Mouse (Mus musculus): ENCODE results near the gene Isg15. TPM values are rescaled to one million over a fixed set of nuclear protein-coding genes. Genes with fewer than 3 reads are reported as not detected.

The Isg15 gene
- polyA plus RNA-seq, 1 experiment from 2014 or later, result 1.8 TPM

DNA sequence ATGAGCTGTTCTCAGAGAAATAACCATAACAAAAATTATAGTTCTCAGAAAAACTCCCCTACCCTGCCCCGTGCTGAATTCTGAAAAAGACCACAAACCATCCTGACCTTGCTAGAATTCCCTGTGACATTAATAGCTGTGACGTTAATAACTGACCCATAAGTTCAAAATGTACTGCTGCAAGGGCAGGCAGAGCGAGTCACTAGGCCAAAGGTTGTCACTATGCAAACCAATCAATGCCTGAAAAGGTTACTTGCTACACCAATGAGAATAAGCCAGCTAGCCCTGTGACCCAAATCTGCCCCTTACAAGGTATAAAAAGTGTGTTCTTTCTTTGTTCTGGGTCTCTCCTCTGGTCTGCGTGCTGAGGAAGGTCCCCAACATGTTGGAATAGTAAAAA lies 8.3 kb upstream of the Isg15 start:
- no peak overlapping the region for H3K9ac ChIP-seq (ENCODE audit: low read depth, low read length)
- peaks cover 7% of the 10 kb centered on the region for H3K4me1 ChIP-seq (ENCODE audit: control insufficient read depth, insufficient read depth, low read depth, low read length)
- H3K4me2 ChIP-seq (ENCODE audit: low read length), result no peak overlapping the region
- H3K4me3 ChIP-seq (ENCODE audit: low read length), result no peak overlapping the region
- no peak for ATAC-seq
- H3K36me3 ChIP-seq (ENCODE audit: control insufficient read depth, insufficient read depth, low read length), result no peaks in the 10 kb centered on the region
- no peaks in the 10 kb centered on the region for H3K9me3 ChIP-seq (ENCODE audit: control insufficient read depth, low read length)
- H3K27ac ChIP-seq (ENCODE audit: low read depth, low read length), result no peak overlapping the region
- WGBS, result 95% methylated on average over 4 of the region's 4 CpGs
- no peaks in the 10 kb centered on the region for H3K27me3 ChIP-seq (replicated peaks; ENCODE audit: control insufficient read depth, insufficient read depth, low read length)

DNA sequence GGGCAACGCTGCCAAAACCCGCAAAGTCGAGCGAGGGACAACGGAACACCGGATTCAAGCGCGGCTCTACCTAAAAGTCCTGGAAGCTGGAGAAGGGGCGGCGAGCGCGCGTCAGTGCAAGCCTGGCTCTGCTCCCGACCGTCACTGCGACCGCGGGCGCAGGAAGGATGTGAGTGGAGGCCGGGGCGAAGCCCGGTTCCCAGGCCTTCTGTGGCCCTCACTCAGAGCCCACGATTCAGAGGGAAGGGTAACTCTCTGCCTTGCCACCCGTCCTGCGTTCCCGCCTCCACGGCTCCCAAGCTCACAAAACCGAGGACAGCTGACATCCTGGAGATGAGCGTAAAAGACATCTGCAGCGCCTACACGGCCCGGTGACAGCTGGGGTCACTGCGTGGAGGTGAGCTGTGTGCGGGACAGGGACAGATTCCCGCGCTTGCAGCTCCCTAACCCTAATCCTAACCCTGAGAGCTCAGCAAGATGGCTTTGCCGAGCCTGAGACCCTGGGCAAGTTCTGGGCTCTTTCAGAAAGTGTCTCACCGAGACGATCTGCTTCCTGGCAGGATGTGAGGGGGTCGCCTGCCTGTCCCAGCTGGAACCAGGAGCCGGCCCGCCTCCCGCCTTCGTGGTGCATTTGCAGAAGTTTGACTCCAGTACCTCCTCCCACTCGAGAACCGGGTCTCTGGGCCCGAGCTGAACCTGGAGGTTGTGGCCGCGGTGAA lies 3.0 kb upstream of the Isg15 start:
- peak; percentile 43 for ATAC-seq
- Histone ChIP-seq H3K9me3 (ENCODE audit: control insufficient read depth, low read length) (no peaks in the 10 kb centered on the region), H3K9ac (ENCODE audit: low read depth, low read length) (peak overlapping the region; percentile 75), H3K4me3 (ENCODE audit: low read length) (peak overlapping the region; percentile 61), H3K4me2 (ENCODE audit: low read length) (peak overlapping the region; percentile 96), H3K36me3 (ENCODE audit: control insufficient read depth, insufficient read depth, low read length) (no peaks in the 10 kb centered on the region), H3K4me1 (ENCODE audit: control insufficient read depth, insufficient read depth, low read depth, low read length) (peaks cover 17% of the 10 kb centered on the region), H3K27me3 (replicated peaks; ENCODE audit: control insufficient read depth, insufficient read depth, low read length) (0 out of 2 replicates have a peak, but pooled peaks cover 2% of the 10 kb centered on the region), H3K27ac (ENCODE audit: low read depth, low read length) (peak overlapping the region; percentile 84)
- under 1% methylated on average over 49 of the region's 49 CpGs for WGBS

DNA sequence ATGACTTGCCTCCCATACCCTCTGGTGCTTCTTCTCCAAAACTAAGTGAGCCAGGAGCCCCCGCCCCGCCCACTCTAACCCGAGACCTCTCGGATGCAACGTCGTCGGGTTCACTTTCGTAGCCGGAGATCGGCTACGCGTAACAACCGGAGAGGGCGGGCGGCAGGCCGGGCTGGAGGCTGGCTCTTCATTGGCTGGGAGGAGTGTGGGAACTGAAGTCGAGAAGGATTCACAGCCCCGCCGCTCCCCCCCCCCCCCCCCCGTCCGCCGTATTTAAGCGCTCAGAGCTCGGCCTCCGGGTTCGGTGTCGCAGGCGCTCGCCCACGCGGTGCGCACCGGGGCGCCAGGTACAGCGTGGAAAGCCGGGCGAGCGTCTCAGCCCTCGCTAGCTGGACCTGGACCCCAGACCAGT lies 2.4 kb upstream of the Isg15 start, which contains the start of gene AW011738:
AW011738 (plus strand) TSS at position 304 of the 412 bp plus-strand sequence.
- peak within 1 kb of the TSS; percentile 96 for H3K4me2 ChIP-seq (ENCODE audit: low read length)
- ATAC-seq, result peak; percentile 84
- H3K36me3 ChIP-seq (ENCODE audit: control insufficient read depth, insufficient read depth, low read length), result no peaks in the 10 kb centered on the region
- peak within 1 kb of the TSS; percentile 61 for H3K4me3 ChIP-seq (ENCODE audit: low read length)
- under 1% methylated on average over 33 of the region's 39 CpGs for WGBS
- H3K9me3 ChIP-seq (ENCODE audit: control insufficient read depth, low read length), result no peaks in the 10 kb centered on the region
- H3K9ac ChIP-seq (ENCODE audit: low read depth, low read length), result peak within 1 kb of the TSS; percentile 75
- H3K4me1 ChIP-seq (ENCODE audit: control insufficient read depth, insufficient read depth, low read depth, low read length), result peaks cover 17% of the 10 kb centered on the region
- H3K27me3 ChIP-seq (replicated peaks; ENCODE audit: control insufficient read depth, insufficient read depth, low read length), result 0 out of 2 replicates have a peak, but pooled peaks cover 2% of the 10 kb centered on the region
- H3K27ac ChIP-seq (ENCODE audit: low read depth, low read length), result peak within 1 kb of the TSS; percentile 84

DNA sequence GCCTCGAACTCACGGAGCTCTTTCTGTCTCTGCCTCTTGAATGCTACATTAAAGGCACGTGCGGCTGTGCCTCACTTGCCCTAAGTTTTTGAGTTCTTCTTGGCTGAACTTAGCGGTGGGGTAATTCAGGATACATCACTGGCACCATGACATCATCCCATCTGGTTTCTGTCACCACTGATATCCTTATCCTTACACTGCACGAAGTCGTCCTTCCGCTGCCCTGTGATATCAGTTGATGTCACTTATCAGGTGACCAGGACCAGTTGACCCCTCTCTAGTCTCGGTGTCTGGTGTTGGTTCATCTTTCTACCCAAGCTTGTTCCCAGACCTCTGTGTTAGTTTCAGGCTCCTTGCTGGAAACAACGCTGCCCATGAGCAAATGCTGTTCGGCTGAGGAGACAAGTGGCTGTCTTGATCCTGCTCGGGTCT lies 1.9 kb upstream of the Isg15 start:
- H3K36me3 ChIP-seq (ENCODE audit: control insufficient read depth, insufficient read depth, low read length), result no peaks in the 10 kb centered on the region
- peak overlapping the region; percentile 75 for H3K9ac ChIP-seq (ENCODE audit: low read depth, low read length)
- H3K4me1 ChIP-seq (ENCODE audit: control insufficient read depth, insufficient read depth, low read depth, low read length), result peaks cover 17% of the 10 kb centered on the region
- WGBS, result 41% methylated on average over 12 of the region's 12 CpGs
- H3K4me2 ChIP-seq (ENCODE audit: low read length), result peak overlapping the region; percentile 96
- peak overlapping the region; percentile 61 for H3K4me3 ChIP-seq (ENCODE audit: low read length)
- 0 out of 2 replicates have a peak, but pooled peaks cover 2% of the 10 kb centered on the region for H3K27me3 ChIP-seq (replicated peaks; ENCODE audit: control insufficient read depth, insufficient read depth, low read length)
- ATAC-seq, result no peak
- H3K27ac ChIP-seq (ENCODE audit: low read depth, low read length), result peak overlapping the region; percentile 57
- H3K9me3 ChIP-seq (ENCODE audit: control insufficient read depth, low read length), result no peaks in the 10 kb centered on the region

DNA sequence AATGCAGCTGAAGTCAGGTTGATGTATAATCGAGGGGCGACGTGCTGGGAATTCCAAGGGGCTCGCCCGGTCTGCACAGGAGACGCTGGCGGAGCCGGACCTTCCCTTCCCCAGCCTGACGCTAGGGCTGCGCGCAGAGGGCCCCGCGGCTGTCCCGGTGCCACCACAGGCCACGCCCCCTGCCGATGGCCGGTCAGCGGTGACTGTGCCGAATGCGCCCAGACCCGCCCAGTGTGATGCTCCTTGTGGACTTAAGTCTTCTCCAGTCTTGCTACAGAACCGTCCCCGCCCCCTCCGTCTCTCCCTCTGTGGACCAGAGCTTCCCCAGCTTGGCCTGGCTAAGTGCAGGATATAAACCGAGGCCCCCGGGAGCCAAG lies 2.8 kb downstream of the Isg15 start:
- 0 out of 2 replicates have a peak, but pooled peaks cover 2% of the 10 kb centered on the region for H3K27me3 ChIP-seq (replicated peaks; ENCODE audit: control insufficient read depth, insufficient read depth, low read length)
- no peaks in the 10 kb centered on the region for H3K36me3 ChIP-seq (ENCODE audit: control insufficient read depth, insufficient read depth, low read length)
- H3K9me3 ChIP-seq (ENCODE audit: control insufficient read depth, low read length), result no peaks in the 10 kb centered on the region
- H3K4me3 ChIP-seq (ENCODE audit: low read length), result peak overlapping the region; percentile 82
- peaks cover 31% of the 10 kb centered on the region for H3K4me1 ChIP-seq (ENCODE audit: control insufficient read depth, insufficient read depth, low read depth, low read length)
- peak overlapping the region; percentile 87 for H3K27ac ChIP-seq (ENCODE audit: low read depth, low read length)
- peak; percentile 92 for ATAC-seq
- H3K9ac ChIP-seq (ENCODE audit: low read depth, low read length), result peak overlapping the region; percentile 67
- H3K4me2 ChIP-seq (ENCODE audit: low read length), result peak overlapping the region; percentile 64
- WGBS, result under 1% methylated on average over 25 of the region's 26 CpGs

DNA sequence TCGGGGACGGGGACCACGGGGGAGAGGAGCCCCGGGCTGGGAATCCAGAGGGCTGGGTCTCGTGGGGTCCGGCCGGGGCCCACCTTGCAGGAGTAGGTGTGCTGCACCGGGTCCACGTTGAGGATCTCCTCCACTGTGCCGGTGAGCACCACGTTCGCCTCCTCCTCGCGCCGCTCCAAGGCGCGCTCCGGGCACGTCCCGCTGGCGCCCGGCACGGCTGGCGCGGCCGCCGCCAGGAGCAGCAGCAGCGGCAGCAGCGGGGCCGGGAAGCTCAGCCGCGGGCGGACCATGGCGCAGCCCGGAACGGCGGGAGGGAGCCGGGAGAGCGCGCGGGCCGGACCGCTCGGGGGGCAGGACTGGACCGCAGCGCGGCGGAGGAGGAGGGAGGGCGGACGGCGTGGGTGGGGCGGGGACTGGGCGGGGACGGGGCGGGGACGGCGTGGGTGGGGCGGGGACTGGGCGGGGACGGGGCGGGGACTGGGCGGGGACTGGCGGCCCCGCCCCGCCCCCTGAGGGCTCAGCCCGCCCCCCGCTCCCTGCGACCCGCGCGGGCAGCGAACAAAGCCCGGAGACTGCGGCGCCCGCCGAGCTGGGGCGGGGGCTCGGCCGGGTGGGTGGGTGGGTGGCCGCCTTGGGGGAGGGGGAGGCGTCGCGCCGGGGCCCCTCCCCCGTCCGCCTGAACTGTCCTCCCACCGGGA lies 3.3 kb downstream of the Isg15 start, which contains the start of gene Agrn:
Agrn (minus strand) TSS at position 358 of the 698 bp plus-strand sequence.
- no peaks in the 10 kb centered on the region for H3K9me3 ChIP-seq (ENCODE audit: control insufficient read depth, low read length)
- 0 out of 2 replicates have a peak, but pooled peaks cover under 1% of the 10 kb centered on the region for H3K27me3 ChIP-seq (replicated peaks; ENCODE audit: control insufficient read depth, insufficient read depth, low read length)
- peak within 1 kb of the TSS; percentile 82 for H3K4me3 ChIP-seq (ENCODE audit: low read length)
- peak; percentile 81 for ATAC-seq
- peak within 1 kb of the TSS; percentile 87 for H3K27ac ChIP-seq (ENCODE audit: low read depth, low read length)
- WGBS, result 1% methylated on average over 20 of the region's 88 CpGs
- H3K4me1 ChIP-seq (ENCODE audit: control insufficient read depth, insufficient read depth, low read depth, low read length), result peaks cover 31% of the 10 kb centered on the region
- H3K36me3 ChIP-seq (ENCODE audit: control insufficient read depth, insufficient read depth, low read length), result no peaks in the 10 kb centered on the region
- H3K9ac ChIP-seq (ENCODE audit: low read depth, low read length), result peak within 1 kb of the TSS; percentile 95
- H3K4me2 ChIP-seq (ENCODE audit: low read length), result peak within 1 kb of the TSS; percentile 68

DNA sequence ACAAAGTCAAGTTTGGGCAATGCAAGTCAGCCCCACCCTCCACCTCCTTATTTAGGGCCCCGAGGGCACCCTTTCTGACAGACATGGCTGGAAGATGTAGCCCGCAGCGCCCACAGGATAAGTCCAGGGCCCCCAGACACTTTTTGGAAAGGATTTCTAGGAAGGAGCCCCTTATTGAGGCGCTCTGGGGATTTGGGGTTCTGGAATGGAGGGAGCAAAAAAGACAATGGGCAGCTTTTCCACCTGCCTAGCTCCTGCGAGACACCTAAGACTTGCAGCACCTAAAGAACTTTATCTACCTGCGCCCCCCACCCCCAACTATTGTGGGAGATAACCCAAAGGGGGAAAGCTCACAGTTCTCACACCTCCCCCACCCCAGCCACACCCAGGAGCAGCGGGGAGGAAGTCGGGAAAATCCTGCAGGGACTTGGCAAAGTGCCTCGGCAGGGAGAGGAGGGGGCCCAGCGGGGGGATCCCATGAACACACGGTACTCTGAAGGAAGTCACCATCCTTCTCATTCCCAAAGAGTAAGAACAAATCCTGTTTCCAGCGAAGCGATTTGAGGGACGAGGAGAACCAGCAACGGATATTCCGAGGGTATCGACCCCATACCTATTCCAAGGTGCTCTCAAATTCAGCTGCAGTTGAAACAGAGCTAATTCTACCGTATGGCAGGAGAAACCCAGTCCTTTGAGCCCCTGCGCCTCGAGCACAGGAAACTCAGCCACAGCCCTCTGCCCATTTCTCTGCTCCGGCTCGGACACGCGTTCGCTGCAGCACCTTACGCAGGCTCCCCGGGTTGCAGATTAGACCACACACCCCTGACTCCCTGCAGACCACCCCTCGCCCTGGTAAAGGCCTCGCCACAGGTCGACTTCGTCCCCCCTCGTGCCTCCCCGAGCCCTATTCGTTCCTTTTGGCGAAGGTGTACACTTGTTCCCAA lies 4.4 kb downstream of the Isg15 start:
- Histone ChIP-seq H3K36me3 (ENCODE audit: control insufficient read depth, insufficient read depth, low read length) (no peaks in the 10 kb centered on the region), H3K4me2 (ENCODE audit: low read length) (peak overlapping the region; percentile 68), H3K27me3 (replicated peaks; ENCODE audit: control insufficient read depth, insufficient read depth, low read length) (no peaks in the 10 kb centered on the region), H3K9ac (ENCODE audit: low read depth, low read length) (peak overlapping the region; percentile 95), H3K4me1 (ENCODE audit: control insufficient read depth, insufficient read depth, low read depth, low read length) (peaks cover 32% of the 10 kb centered on the region), H3K27ac (ENCODE audit: low read depth, low read length) (peak overlapping the region; percentile 83), H3K4me3 (ENCODE audit: low read length) (peak overlapping the region; percentile 82), H3K9me3 (ENCODE audit: control insufficient read depth, low read length) (no peaks in the 10 kb centered on the region)
- WGBS, result 4% methylated on average over 33 of the region's 35 CpGs
- ATAC-seq, result 0 out of 2 replicates have a peak, but pooled peaks have one; percentile 2

DNA sequence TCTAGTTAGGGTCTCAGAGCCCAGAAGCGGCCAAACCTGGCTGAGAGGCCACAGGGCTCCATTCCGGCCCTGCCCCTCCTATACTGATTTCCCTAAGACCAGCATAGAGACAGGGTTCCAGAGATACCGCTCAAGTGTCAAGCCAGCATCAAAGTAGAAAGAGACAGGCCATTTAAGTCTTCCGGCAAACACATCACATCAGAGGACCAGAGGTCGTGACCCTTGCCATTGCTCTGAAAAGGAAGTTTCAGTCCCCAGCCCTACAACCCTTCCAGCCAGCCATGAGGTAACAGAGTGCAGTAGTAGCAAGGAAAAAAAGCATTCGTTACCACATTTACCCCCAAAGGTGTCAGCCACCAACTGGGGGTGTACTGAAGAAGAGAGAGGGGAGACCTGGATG lies 6.3 kb downstream of the Isg15 start:
- Histone ChIP-seq H3K27me3 (replicated peaks; ENCODE audit: control insufficient read depth, insufficient read depth, low read length) (no peaks in the 10 kb centered on the region), H3K27ac (ENCODE audit: low read depth, low read length) (no peak overlapping the region), H3K36me3 (ENCODE audit: control insufficient read depth, insufficient read depth, low read length) (peaks cover 3% of the 10 kb centered on the region; the same call in 1 of the 2 replicates), H3K4me1 (ENCODE audit: control insufficient read depth, insufficient read depth, low read depth, low read length) (peaks cover 38% of the 10 kb centered on the region), H3K9ac (ENCODE audit: low read depth, low read length) (no peak overlapping the region), H3K4me2 (ENCODE audit: low read length) (peak overlapping the region; percentile 1; the same call in 1 of the 2 replicates), H3K9me3 (ENCODE audit: control insufficient read depth, low read length) (no peaks in the 10 kb centered on the region), H3K4me3 (ENCODE audit: low read length) (no peak overlapping the region)
- no peak for ATAC-seq
- 30% methylated on average over 6 of the region's 6 CpGs for WGBS

Data from hindbrain, embryonic 16.5 days (tissue).